Mouse (Mus musculus) myocyte (in vitro differentiated cells): ENCODE measurements around the gene C2cd4c.

Source experiments
- CEBPB ChIP-seq: IDR thresholded peaks from 2 replicates; pipeline ENCODE4 v1.6.1; 2011; ENCODE audit warnings: mild to moderate bottlenecking, moderate library complexity; ENCODE audit not compliant: poor library complexity, insufficient read depth, severe bottlenecking
- E2F4 ChIP-seq: IDR thresholded peaks from one replicate; pipeline ENCODE4 v1.6.1; 2011; ENCODE audit warnings: mild to moderate bottlenecking, control low read depth, moderate library complexity; ENCODE audit not compliant: insufficient read depth
- MAX ChIP-seq: IDR thresholded peaks from one replicate; pipeline ENCODE4 v1.6.1; 2011; ENCODE audit warnings: low read depth, mild to moderate bottlenecking, control low read depth
- MYOD1 ChIP-seq, 3 experiments: IDR thresholded peaks; one replicate each; pipeline ENCODE4 v1.6.1; 2011; ENCODE audit warnings: control low read depth in 2 of 3, low read depth in 2 of 3, mild to moderate bottlenecking in 2 of 3, moderate library complexity in 1 of 3; ENCODE audit not compliant: insufficient read length in 2 of 3, control insufficient read depth in 1 of 3
- MYOG ChIP-seq, 3 experiments: IDR thresholded peaks; one replicate each; pipeline ENCODE4 v1.6.1; 2011; ENCODE audit warnings: control low read depth in 2 of 3, low read depth in 2 of 3, mild to moderate bottlenecking in 2 of 3; ENCODE audit not compliant: insufficient read length in 2 of 3, control insufficient read depth in 1 of 3, insufficient read depth in 1 of 3
- POLR2A ChIP-seq: IDR thresholded peaks from one replicate; pipeline ENCODE4 v1.6.1; 2011; ENCODE audit warnings: low read depth, mild to moderate bottlenecking, control low read depth, moderate library complexity; ENCODE audit not compliant: insufficient read length
- POLR2AphosphoS2 ChIP-seq: IDR thresholded peaks from one replicate; pipeline ENCODE4 v1.6.1; 2011; ENCODE audit warnings: low read depth, control low read depth; ENCODE audit not compliant: insufficient read length
- REST ChIP-seq: IDR thresholded peaks from one replicate; pipeline ENCODE4 v1.6.1; 2011; ENCODE audit warnings: mild to moderate bottlenecking, control low read depth, moderate library complexity; ENCODE audit not compliant: insufficient read depth, insufficient read length
- SRF ChIP-seq: IDR thresholded peaks from one replicate; pipeline ENCODE4 v1.6.1; 2011; ENCODE audit warnings: low read depth; ENCODE audit not compliant: control insufficient read depth, insufficient read length
- TCF12 ChIP-seq: IDR thresholded peaks from one replicate; pipeline ENCODE4 v1.6.1; 2011; ENCODE audit warnings: mild to moderate bottlenecking, control low read depth; ENCODE audit not compliant: poor library complexity, insufficient read depth, severe bottlenecking
- TCF3 ChIP-seq: IDR thresholded peaks from one replicate; pipeline ENCODE4 v1.6.1; 2011; ENCODE audit warnings: low read depth, control low read depth; ENCODE audit not compliant: insufficient read length
- USF1 ChIP-seq: IDR thresholded peaks from one replicate; pipeline ENCODE4 v1.6.1; 2011; ENCODE audit warnings: low read depth, mild to moderate bottlenecking, control low read depth, moderate library complexity

- TF ChIP-seq POLR2A = no peak
- TF ChIP-seq USF1 = no peak
- TF ChIP-seq MAX = no peak
- no peak for TF ChIP-seq MYOG (IDR thresholded peaks at IDR 0.05; ENCODE audit: control insufficient read depth in 1 of 3, insufficient read depth in 1 of 3, insufficient read length in 2 of 3, low read depth in 2 of 3)
- TF ChIP-seq SRF = no peak
- no peak for TF ChIP-seq POLR2AphosphoS2
- no peak for TF ChIP-seq E2F4
- no peak for TF ChIP-seq TCF3
- no peak for TF ChIP-seq TCF12
- no peak for TF ChIP-seq CEBPB
- TF ChIP-seq MYOD1 (IDR thresholded peaks at IDR 0.05; ENCODE audit: control insufficient read depth in 1 of 3, insufficient read length in 2 of 3, low read depth in 2 of 3) = no peak
- TF ChIP-seq REST = no peak
Observed at GRCm38 (mm10) chr10:79661861-79662260, 48.0 kb upstream of the C2cd4c start.
